Mouse (Mus musculus): ENCODE data around the gene Tor1aip1. TPM values are rescaled to one million over a fixed set of nuclear protein-coding genes. Genes with fewer than 3 reads are reported as not detected.
"Not testable (repeated sequence)": the region's sequence is repeated elsewhere in the genome, so short reads cannot be mapped to it uniquely, and the experiment has no call there.

Gene Tor1aip1
- polyA plus RNA-seq, 1 experiment: 60.3 TPM

DNA sequence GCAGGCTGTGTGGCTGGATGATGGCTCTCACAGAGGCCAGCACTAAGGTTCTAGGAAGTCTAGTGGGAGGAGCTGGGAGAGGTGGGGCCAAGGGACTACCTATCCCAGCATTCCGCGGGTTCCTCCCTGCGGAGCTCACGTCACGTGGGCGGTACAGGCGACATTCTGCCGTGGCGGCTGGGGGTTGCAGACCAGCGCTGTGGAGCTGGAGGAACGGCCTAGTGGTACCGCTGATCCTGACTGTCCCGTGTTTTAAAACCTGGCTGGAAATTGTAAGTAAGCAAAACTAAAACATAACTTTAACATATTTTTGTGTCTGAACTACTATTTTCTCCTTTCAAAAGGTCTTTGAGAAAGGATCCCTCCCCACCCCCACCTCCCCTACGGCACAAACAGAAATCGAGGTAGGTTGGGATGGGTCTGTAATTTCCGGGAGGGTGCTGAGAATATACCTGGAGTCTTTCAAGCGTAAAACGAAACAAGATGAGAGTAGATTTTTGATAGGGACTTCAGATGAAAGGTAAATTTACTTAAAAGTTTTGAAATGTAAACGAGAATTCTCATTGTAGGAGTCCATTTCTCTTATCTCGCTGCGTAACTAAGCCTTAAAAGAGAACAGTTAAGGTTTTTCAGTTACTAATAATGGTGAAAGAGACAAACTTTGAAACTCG, 4.6 kb upstream of the Tor1aip1 start:
- 1% methylated on average over 22 of the region's 22 CpGs for WGBS
- Histone ChIP-seq H3K4me3 (replicated peaks; ENCODE audit: control insufficient read depth, low read depth, low read length) (peak overlapping the region; percentile 76), H3K27ac (ENCODE audit: control insufficient read depth, insufficient read depth, low read depth, low read length, poor library complexity) (no peak overlapping the region; the same call in 1 of the 2 replicates), H3K4me1 (ENCODE audit: control insufficient read depth, insufficient read depth, low read length) (no peaks in the 10 kb centered on the region; the same call in 1 of the 2 replicates)
- peak; percentile 97 for TF ChIP-seq POLR2A (IDR thresholded peaks at IDR 0.05; ENCODE audit: borderline replicate concordance, control insufficient read depth, low read depth, low read length)
- no peak for TF ChIP-seq CTCF (IDR thresholded peaks at IDR 0.05; ENCODE audit: control insufficient read depth, insufficient read depth, low read length)

GRCm38 (mm10) chr1:156039989-156040388, 3.7 kb upstream of the Tor1aip1 start:
- H3K4me3 ChIP-seq (replicated peaks; ENCODE audit: control insufficient read depth, low read depth, low read length); H3K27ac ChIP-seq (ENCODE audit: control insufficient read depth, insufficient read depth, low read depth, low read length, poor library complexity); H3K4me1 ChIP-seq (ENCODE audit: control insufficient read depth, insufficient read depth, low read length): not testable (repeated sequence)
- WGBS: 74% methylated on average over 7 of the region's 7 CpGs

- Histone ChIP-seq H3K27ac (ENCODE audit: control insufficient read depth, insufficient read depth, low read depth, low read length, poor library complexity) (peak overlapping the region; percentile 95), H3K4me3 (replicated peaks; ENCODE audit: control insufficient read depth, low read depth, low read length) (peak overlapping the region; percentile 88), H3K4me1 (ENCODE audit: control insufficient read depth, insufficient read depth, low read length) (peaks cover 2% of the 10 kb centered on the region; the same call in 1 of the 2 replicates)
- TF ChIP-seq CTCF (IDR thresholded peaks at IDR 0.05; ENCODE audit: control insufficient read depth, insufficient read depth, low read length) (no peak), POLR2A (IDR thresholded peaks at IDR 0.05; ENCODE audit: borderline replicate concordance, control insufficient read depth, low read depth, low read length) (no peak; the same call in 1 of the 2 replicates)
- under 1% methylated on average over 5 of the region's 5 CpGs for WGBS
Measured at GRCm38 (mm10) chr1:156037144-156037583, 884 bp upstream of the Tor1aip1 start.

GRCm38 (mm10) chr1:156035269-156035929, 881 bp downstream of the Tor1aip1 start, which contains the start of gene Tor1aip2:
Gene Tor1aip2, plus strand, starts transcription at chr1:156035403.
- WGBS: under 1% methylated on average over 59 of the region's 59 CpGs
- TF ChIP-seq POLR2A (IDR thresholded peaks at IDR 0.05; ENCODE audit: borderline replicate concordance, control insufficient read depth, low read depth, low read length): peak; percentile 40
- TF ChIP-seq CTCF (IDR thresholded peaks at IDR 0.05; ENCODE audit: control insufficient read depth, insufficient read depth, low read length): no peak

GRCm38 (mm10) chr1:156034661-156035060, 1.6 kb downstream of the Tor1aip1 start:
- WGBS: 8% methylated on average over 1 of the region's 1 CpGs
- Histone ChIP-seq H3K4me1 (ENCODE audit: control insufficient read depth, insufficient read depth, low read length) (peaks cover 2% of the 10 kb centered on the region; the same call in 1 of the 2 replicates), H3K27ac (ENCODE audit: control insufficient read depth, insufficient read depth, low read depth, low read length, poor library complexity) (no peak overlapping the region), H3K4me3 (replicated peaks; ENCODE audit: control insufficient read depth, low read depth, low read length) (peak overlapping the region; percentile 31)
- TF ChIP-seq CTCF (IDR thresholded peaks at IDR 0.05; ENCODE audit: control insufficient read depth, insufficient read depth, low read length): no peak
- TF ChIP-seq POLR2A (IDR thresholded peaks at IDR 0.05; ENCODE audit: borderline replicate concordance, control insufficient read depth, low read depth, low read length): no peak

More at GRCm38 (mm10) chr1:156035269-156035929, 881 bp downstream of the Tor1aip1 start, which contains the start of gene Tor1aip2:
- peak within 1 kb of the TSS; percentile 100 for H3K27ac ChIP-seq (ENCODE audit: control insufficient read depth, insufficient read depth, low read depth, low read length, poor library complexity)
- H3K4me3 ChIP-seq (replicated peaks; ENCODE audit: control insufficient read depth, low read depth, low read length): peak within 1 kb of the TSS; percentile 95
- H3K4me1 ChIP-seq (ENCODE audit: control insufficient read depth, insufficient read depth, low read length): peaks cover 2% of the 10 kb centered on the region; the same call in 1 of the 2 replicates

- no peak overlapping the region for H3K27ac ChIP-seq (ENCODE audit: control insufficient read depth, insufficient read depth, low read depth, low read length, poor library complexity)
- peaks cover 4% of the 10 kb centered on the region; the same call in 1 of the 2 replicates for H3K4me1 ChIP-seq (ENCODE audit: control insufficient read depth, insufficient read depth, low read length)
- WGBS: 93% methylated on average over 7 of the region's 7 CpGs
- H3K4me3 ChIP-seq (replicated peaks; ENCODE audit: control insufficient read depth, low read depth, low read length): no peak overlapping the region
- TF ChIP-seq CTCF (IDR thresholded peaks at IDR 0.05; ENCODE audit: control insufficient read depth, insufficient read depth, low read length): no peak
- TF ChIP-seq POLR2A (IDR thresholded peaks at IDR 0.05; ENCODE audit: borderline replicate concordance, control insufficient read depth, low read depth, low read length): no peak
Measured at GRCm38 (mm10) chr1:156033921-156034320, 2.4 kb downstream of the Tor1aip1 start.

DNA sequence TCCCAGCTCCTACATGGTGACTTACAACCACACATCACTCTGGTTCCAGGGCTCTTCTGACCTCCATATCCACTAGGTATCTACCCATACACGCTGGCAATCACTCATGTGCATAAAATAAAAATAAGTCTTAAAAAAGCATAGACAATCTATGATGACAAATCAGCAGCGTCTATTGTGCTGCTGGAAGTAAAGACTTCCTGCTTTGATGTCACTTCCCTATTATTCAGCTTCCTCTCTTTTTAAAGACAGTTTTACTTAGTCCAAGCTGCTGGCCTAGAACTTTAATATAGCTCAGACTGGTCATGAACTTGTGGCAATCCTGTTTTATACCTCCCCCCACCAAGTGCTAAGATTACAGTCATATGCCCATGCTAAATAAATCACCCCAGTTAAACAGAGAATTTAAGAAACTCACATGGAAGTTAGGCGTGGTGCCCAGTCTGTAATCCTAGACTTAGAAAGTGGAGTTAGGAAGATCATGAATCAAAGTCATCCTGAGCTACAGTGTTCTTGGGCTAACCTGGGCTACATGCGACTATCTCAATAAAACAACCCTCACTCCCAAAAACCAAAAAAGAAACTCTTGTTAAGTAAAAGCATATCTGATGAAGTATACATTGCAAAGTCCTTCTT, 7.8 kb downstream of the Tor1aip1 start:
- WGBS: 56% methylated on average over 4 of the region's 4 CpGs
- Histone ChIP-seq H3K4me3 (replicated peaks; ENCODE audit: control insufficient read depth, low read depth, low read length) (no peak overlapping the region), H3K27ac (ENCODE audit: control insufficient read depth, insufficient read depth, low read depth, low read length, poor library complexity) (peak overlapping the region; percentile 50; the same call in 1 of the 2 replicates)

DNA sequence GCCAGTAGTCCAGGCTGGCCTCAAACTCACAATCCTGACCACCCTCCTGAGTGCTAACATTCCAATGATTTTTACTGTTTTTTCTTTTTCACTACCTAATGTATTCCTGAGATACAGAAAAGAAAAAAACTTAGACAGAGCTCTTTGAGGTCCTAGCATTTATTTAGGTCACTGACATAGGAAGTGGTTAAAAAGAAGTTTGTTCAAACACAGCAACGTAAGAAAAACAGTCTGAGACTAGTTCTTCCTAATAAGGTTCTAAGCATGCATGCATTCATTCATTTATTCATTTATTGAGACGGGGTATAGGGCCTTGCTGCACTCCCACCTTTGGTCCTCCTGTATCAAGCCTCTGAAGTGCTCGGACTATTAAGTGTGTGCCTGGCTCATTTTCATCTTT, 8.4 kb downstream of the Tor1aip1 start:
- peaks cover 2% of the 10 kb centered on the region; the same call in 1 of the 2 replicates for H3K4me1 ChIP-seq (ENCODE audit: control insufficient read depth, insufficient read depth, low read length)
- no peak overlapping the region for H3K4me3 ChIP-seq (replicated peaks; ENCODE audit: control insufficient read depth, low read depth, low read length)
- WGBS: 74% methylated on average over 3 of the region's 3 CpGs
- H3K27ac ChIP-seq (ENCODE audit: control insufficient read depth, insufficient read depth, low read depth, low read length, poor library complexity): peak overlapping the region; percentile 50; the same call in 1 of the 2 replicates
- TF ChIP-seq CTCF (IDR thresholded peaks at IDR 0.05; ENCODE audit: control insufficient read depth, insufficient read depth, low read length): no peak
- no peak for TF ChIP-seq POLR2A (IDR thresholded peaks at IDR 0.05; ENCODE audit: borderline replicate concordance, control insufficient read depth, low read depth, low read length)

More for the DNA sequence above, 7.8 kb downstream of the Tor1aip1 start:
- TF ChIP-seq CTCF (IDR thresholded peaks at IDR 0.05; ENCODE audit: control insufficient read depth, insufficient read depth, low read length) (no peak), POLR2A (IDR thresholded peaks at IDR 0.05; ENCODE audit: borderline replicate concordance, control insufficient read depth, low read depth, low read length) (no peak)
- H3K4me1 ChIP-seq (ENCODE audit: control insufficient read depth, insufficient read depth, low read length): peaks cover 2% of the 10 kb centered on the region; the same call in 1 of the 2 replicates
